Comparison of ENCODE assay signal across 9 mouse cellular contexts in genomic region chr8:106633361-106634158, GRCm38 (mm10). TPM values are rescaled to one million over a fixed set of nuclear protein-coding genes. Genes with fewer than 3 reads are reported as not detected.
DNase-seq lines count a peak whose midpoint lies in the region; ATAC-seq and TF ChIP-seq lines count a peak whose summit lies in the region.
"Had no signal": no experiment of that assay in that cellular context is flagged by ENCODE, and none has a peak within 500 bp of the region (broad histone marks: within the 10 kb centered on the region; RNA-seq: fewer than 3 reads in every experiment).

No protein-coding gene starts in this region.

- peak; percentile 31 for DNase-seq in lung, postnatal 10 days
- DNase-seq in lung, postnatal 14 days, result no peak
- peak; percentile 80 to 85 for DNase-seq in kidney, adult 8-10 months
- DNase-seq in liver, postnatal 0 days, result peak; percentile 70
- peak; percentile 69 for DNase-seq in thymus, postnatal 25 days
- no peak for DNase-seq in layer of hippocampus, adult 9-11 months
- no peak for DNase-seq in gastrocnemius, postnatal 4 days (ENCODE audit: low spot score in 2 of 2)
- DNase-seq in urinary bladder, postnatal 14 days (ENCODE audit: low spot score), result no peak

- ATAC-seq in liver, postnatal 0 days, result peak; percentile 95

- no peak for TF ChIP-seq CTCF in liver, postnatal 0 days (IDR thresholded peaks at IDR 0.05; ENCODE audit: low read depth)

- WGBS in liver, postnatal 0 days (ENCODE audit: insufficient replicate concordance), result 31% methylated on average over 17 of the region's 17 CpGs

- H3K4me1 ChIP-seq in liver, postnatal 0 days (ENCODE audit: insufficient read depth), result peaks cover 21% of the 10 kb centered on the region

- no peak overlapping the region for H3K4me3 ChIP-seq in liver, postnatal 0 days (ENCODE audit: low read depth, low read length)
- H3K4me3 ChIP-seq: heart, embryonic 13.5 days had no signal

- H3K27ac ChIP-seq in liver, postnatal 0 days (ENCODE audit: low read depth), result peak overlapping the region; percentile 59
- H3K27ac ChIP-seq: heart, embryonic 13.5 days had no signal

- H3K36me3 ChIP-seq in liver, postnatal 0 days (replicated peaks; ENCODE audit: insufficient read depth, low read length), result no peaks in the 10 kb centered on the region
- H3K36me3 ChIP-seq: heart, embryonic 13.5 days had no signal

- H3K9me3 ChIP-seq in liver, postnatal 0 days (ENCODE audit: low read length), result no peaks in the 10 kb centered on the region
- H3K9me3 ChIP-seq: heart, embryonic 13.5 days had no signal

- no peaks in the 10 kb centered on the region for H3K27me3 ChIP-seq in liver, postnatal 0 days (ENCODE audit: insufficient read depth, low read length)

- TF ChIP-seq EP300 in liver, postnatal 0 days (IDR thresholded peaks at IDR 0.05; ENCODE audit: low read depth), result no peak

- no peak overlapping the region for H3K9ac ChIP-seq in liver, postnatal 0 days (replicated peaks)
- H3K9ac ChIP-seq: heart, embryonic 13.5 days had no signal

- H3K4me2 ChIP-seq in liver, postnatal 0 days (ENCODE audit: low read depth, low read length), result peak overlapping the region; percentile 49
- H3K4me2 ChIP-seq: heart, embryonic 13.5 days had no signal

RNA-seq across cellular contexts. Expression of gene Cdh1, which starts 30.4 kb away (rescaled TPM):
- 25.0 and 28.8 TPM in 2 replicates for polyA plus RNA-seq in liver, postnatal 0 days (2015; fragmentation: Nextera tagmentation; extraction: Ambion mirVana)
- 1 to 10 TPM; 1.2 TPM for total RNA-seq in gastrocnemius, postnatal 4 days (2021)

RNA-seq across cellular contexts. Expression of gene Tango6, which starts 49.3 kb away (rescaled TPM):
- polyA plus RNA-seq in liver, postnatal 0 days (2015; fragmentation: Nextera tagmentation; extraction: Ambion mirVana), result 1.5 and 1.8 TPM in 2 replicates
- 1 to 10 TPM; 9.1 to 9.3 TPM for total RNA-seq in gastrocnemius, postnatal 4 days (2021)

Comparison
In these comparisons a context has a peak if more than half of its experiments do, and no peak if none do; other contexts are left out.
1. DNase-seq: peak in lung, postnatal 10 days (single experiment), kidney, adult 8-10 months (2 of 2), liver, postnatal 0 days (single experiment) and thymus, postnatal 25 days (single experiment); none in lung, postnatal 14 days (single experiment), layer of hippocampus, adult 9-11 months (single experiment), gastrocnemius, postnatal 4 days (0 of 2) and urinary bladder, postnatal 14 days (single experiment).